Mouse (Mus musculus) kidney, postnatal 0 days (tissue): ENCODE results near the gene Ssu2. TPM values are rescaled to one million over a fixed set of nuclear protein-coding genes. Genes with fewer than 3 reads are reported as not detected.

Experiments
- ATAC-seq: fragments of 200-750 bp; cut with Nextera tagmentation; replicated peaks from 2 replicates; pipeline ENCODE4 v1.8.0; 2017; ENCODE audit warnings: low read depth, moderate number of reproducible peaks, moderate TSS enrichment, moderate library complexity; ENCODE audit not compliant: low FRiP score
- DNase-seq: peaks from one replicate; pipeline ENCODE4 v3.0.0-alpha.2; 2016; ENCODE audit warnings: low spot score
- H3K27ac ChIP-seq: fragments of 300-500 bp; sonication (generic); 2 replicates; pipeline ENCODE4 v1.5.1; 2014; ENCODE audit warnings: mild to moderate bottlenecking
- H3K27me3 ChIP-seq: fragments of 300-500 bp; sonication (generic); 2 replicates; pipeline ENCODE4 v1.6.1; 2014; ENCODE audit warnings: low read length, mixed read lengths; ENCODE audit not compliant: insufficient read depth
- H3K36me3 ChIP-seq: fragments of 300-500 bp; sonication (generic); 2 replicates; pipeline ENCODE4 v1.6.1; 2014; ENCODE audit warnings: low read length, mixed read lengths; ENCODE audit not compliant: insufficient read depth
- H3K4me1 ChIP-seq: fragments of 300-500 bp; sonication (generic); replicated peaks from 2 replicates; pipeline ENCODE4 v1.6.1; 2014; ENCODE audit warnings: antibody characterized with exemption, low read length, mixed read lengths; ENCODE audit not compliant: insufficient read depth
- H3K4me2 ChIP-seq: fragments of 300-500 bp; sonication (generic); 2 replicates; pipeline ENCODE4 v1.6.1; 2014; ENCODE audit warnings: mild to moderate bottlenecking, low read length, moderate library complexity, mixed read lengths
- H3K4me3 ChIP-seq: fragments of 300-500 bp; sonication (generic); replicated peaks from 2 replicates; pipeline ENCODE4 v1.5.1; 2014; ENCODE audit warnings: low read depth, low read length
- H3K9ac ChIP-seq: fragments of 300-500 bp; sonication (generic); 2 replicates; pipeline ENCODE4 v1.6.1; 2014; ENCODE audit warnings: low read depth, low read length
- H3K9me3 ChIP-seq: fragments of 300-500 bp; sonication (generic); replicated peaks from 2 replicates; pipeline ENCODE4 v1.6.1; 2016; ENCODE audit warnings: low read length, inconsistent platforms, mixed read lengths
- CTCF ChIP-seq: IDR thresholded peaks from 2 replicates; pipeline ENCODE4 v1.5.1; 2016; ENCODE audit warnings: antibody characterized with exemption, low read depth, mild to moderate bottlenecking, moderate library complexity
- WGBS: fragments of 180-500 bp; shearing (Covaris S2); extraction: QIAGEN DNeasy Blood & Tissue Kit; methylation state at CpG from one replicate; pipeline ENCODE4 v1.1.7; 2014; 5-methylcytosine and 5-hydroxymethylcytosine counted together
- polyA plus RNA-seq: library from polyadenylated mRNA; unstranded; fragments of >200 nt; fragmentation: Nextera tagmentation; extraction: Ambion mirVana; gene quantifications from 2 replicates; pipeline ENCODE4 v1.2.1, GENCODE M21; 2015

The Ssu2 gene
- polyA plus RNA-seq, result 5.0 and 5.7 TPM in 2 replicates

DNA sequence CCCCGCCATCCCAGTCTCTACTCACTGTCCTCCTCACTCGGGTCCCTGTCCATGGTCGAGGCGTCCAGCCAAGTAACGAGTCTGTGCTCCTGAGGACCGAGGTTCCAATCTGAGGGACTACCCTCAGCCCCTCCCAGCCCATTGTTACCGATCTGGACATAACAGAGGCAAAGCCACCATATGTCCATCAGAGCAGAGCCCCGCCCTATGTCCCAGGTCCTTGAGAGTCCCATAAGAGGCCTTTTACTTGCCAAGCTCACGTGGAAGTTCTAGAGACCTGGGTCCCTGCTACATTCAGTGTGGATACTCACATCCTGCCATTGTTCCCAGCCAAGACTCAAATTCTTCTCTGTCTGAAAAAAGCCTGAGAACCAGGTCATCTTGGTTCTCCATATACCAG, at the start of gene Ssu2:
Gene Ssu2 (minus strand): TSS at position 77 of the 400 bp plus-strand sequence.
- no peak for ATAC-seq
- Histone ChIP-seq H3K9me3 (no peaks in the 10 kb centered on the region), H3K4me1 (no peaks in the 10 kb centered on the region), H3K4me3 (no peak within 1 kb of the TSS), H3K4me2 (no peak within 1 kb of the TSS), H3K27ac (no peak within 1 kb of the TSS), H3K36me3 (no peaks in the 10 kb centered on the region), H3K27me3 (no peaks in the 10 kb centered on the region), H3K9ac (no peak within 1 kb of the TSS)
- 63% methylated on average over 9 of the region's 9 CpGs for WGBS
- no peak for TF ChIP-seq CTCF
- DNase-seq, result no peak

DNA sequence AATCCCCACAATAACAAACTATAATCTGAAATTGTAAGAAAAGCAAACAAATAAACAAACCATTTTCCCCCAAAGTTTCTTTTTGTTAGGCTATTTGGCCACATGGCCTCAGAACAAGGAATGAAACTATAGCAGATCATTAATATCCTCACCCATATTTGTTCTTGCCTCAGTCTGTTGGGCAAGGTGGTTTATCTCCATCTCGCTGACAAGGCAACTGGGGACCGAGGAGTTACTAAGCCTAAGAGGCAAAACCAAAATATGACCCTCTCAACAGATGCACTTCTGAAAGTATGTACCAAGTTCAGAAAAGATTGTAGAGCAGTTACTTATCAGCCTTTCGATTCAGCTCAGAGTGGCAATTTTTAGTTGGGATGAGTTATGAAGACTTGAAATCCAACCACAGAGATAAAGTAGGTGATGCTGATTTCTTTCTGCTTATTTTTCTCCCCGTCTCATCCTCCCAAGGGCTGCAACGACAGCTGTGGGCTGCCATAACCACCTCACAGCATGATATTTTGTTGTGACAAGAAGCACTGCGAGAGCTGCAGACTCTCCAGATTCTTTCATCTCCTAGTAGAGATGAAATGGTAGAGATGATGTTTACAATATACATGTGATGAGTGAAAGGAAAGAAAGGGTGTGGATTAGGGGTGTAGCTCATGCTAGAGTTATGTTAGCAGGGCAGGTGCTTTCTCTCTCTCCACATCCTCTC, 38.4 kb upstream of the Ssu2 start:
- no peak for DNase-seq
- Histone ChIP-seq H3K27me3 (no peaks in the 10 kb centered on the region), H3K4me2 (no peak overlapping the region), H3K4me3 (no peak overlapping the region), H3K27ac (no peak overlapping the region), H3K9ac (no peak overlapping the region), H3K36me3 (no peaks in the 10 kb centered on the region), H3K4me1 (no peaks in the 10 kb centered on the region), H3K9me3 (0 out of 2 replicates have a peak, but pooled peaks cover 5% of the 10 kb centered on the region)
- ATAC-seq, result no peak
- WGBS, result 72% methylated on average over 6 of the region's 6 CpGs
- no peak for TF ChIP-seq CTCF

DNA sequence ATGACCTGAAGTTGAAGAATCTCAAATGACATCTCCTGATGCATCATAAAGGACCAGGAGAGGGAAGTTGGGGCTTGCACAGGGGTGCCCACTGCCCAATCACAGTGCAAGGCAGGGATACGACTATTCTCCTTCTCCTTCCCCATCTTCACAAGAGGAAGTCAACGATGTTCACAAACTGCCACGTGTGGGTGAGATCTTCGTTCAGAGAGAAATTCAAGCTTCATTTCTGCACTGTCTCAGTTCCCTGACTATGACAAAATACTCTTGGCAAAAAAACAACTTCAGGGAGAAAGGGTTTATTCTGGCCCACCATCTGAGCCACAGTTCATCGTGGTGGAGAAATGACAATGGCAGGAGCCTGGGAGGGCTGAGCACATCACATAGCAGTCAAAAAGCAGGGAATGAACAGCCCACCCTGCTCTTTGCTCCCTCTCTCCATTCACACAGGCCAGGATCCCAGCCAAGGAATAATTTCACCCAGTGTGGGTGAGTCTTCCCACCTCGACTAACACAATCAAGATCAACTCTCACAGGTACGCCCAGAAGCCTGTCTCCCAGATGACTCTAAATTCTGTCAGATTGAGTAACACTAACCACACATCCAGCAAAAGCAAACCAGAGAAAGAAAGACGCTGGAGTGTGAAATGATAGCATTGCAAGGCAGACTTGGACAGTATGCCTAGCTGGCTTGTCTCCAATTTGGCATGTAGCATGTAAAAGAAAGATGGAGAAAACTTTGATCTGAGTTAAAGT, 36.1 kb upstream of the Ssu2 start:
- Histone ChIP-seq H3K4me3 (no peak overlapping the region), H3K9ac (no peak overlapping the region), H3K27me3 (no peaks in the 10 kb centered on the region), H3K27ac (no peak overlapping the region), H3K4me1 (no peaks in the 10 kb centered on the region), H3K36me3 (no peaks in the 10 kb centered on the region), H3K9me3 (0 out of 2 replicates have a peak, but pooled peaks cover 5% of the 10 kb centered on the region), H3K4me2 (no peak overlapping the region)
- TF ChIP-seq CTCF, result no peak
- ATAC-seq (no peak), DNase-seq (no peak)
- 81% methylated on average over 8 of the region's 8 CpGs for WGBS

DNA sequence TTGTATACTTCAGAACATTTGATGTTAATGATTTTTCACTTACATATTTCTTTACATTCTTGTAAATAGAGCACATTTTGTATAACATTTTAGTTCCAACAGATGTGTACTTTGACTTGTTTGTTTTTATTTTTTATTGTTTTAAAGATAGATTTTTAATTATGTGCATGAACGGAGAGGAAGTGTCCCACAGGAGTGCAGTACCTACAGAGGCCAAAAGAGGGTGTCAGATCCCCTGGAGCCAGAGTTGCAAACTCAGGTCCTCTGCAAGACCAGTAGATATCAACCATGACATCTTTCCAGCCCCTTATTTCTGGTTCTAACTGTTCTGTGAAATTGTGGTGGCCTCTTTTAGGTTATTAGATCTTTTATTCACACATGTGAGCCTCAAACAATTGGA, 33.1 kb upstream of the Ssu2 start:
- DNase-seq (no peak), ATAC-seq (no peak)
- Histone ChIP-seq H3K4me1 (no peaks in the 10 kb centered on the region), H3K4me2 (no peak overlapping the region), H3K36me3 (no peaks in the 10 kb centered on the region), H3K27me3 (no peaks in the 10 kb centered on the region), H3K27ac (no peak overlapping the region), H3K4me3 (no peak overlapping the region), H3K9me3 (0 out of 2 replicates have a peak, but pooled peaks cover 5% of the 10 kb centered on the region), H3K9ac (no peak overlapping the region)
- 100% methylated on average over 1 of the region's 1 CpGs for WGBS
- no peak for TF ChIP-seq CTCF

DNA sequence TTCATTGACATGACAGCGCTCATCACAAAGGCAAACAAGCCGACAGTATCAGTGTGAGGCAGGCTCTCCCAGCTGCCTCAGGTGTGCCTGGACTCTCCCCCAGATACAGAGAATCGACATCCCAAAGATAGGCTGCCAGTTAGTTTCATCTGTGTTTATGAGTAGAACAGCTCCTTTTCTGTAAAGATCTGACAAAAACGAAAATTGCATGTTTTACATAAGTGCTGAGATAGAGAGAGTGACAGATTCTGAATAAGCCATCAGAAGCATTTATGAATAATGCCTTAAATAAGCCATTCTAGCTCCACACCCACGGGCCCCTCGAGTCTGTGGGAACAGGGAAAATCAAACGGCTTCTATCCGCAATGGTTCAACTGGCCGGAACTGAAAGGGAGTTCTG, 31.5 kb upstream of the Ssu2 start:
- 70% methylated on average over 9 of the region's 9 CpGs for WGBS
- H3K36me3 ChIP-seq, result no peaks in the 10 kb centered on the region
- no peak for DNase-seq
- ATAC-seq, result no peak
- no peak for TF ChIP-seq CTCF
- no peak overlapping the region for H3K4me3 ChIP-seq
- H3K4me1 ChIP-seq, result no peaks in the 10 kb centered on the region
- H3K4me2 ChIP-seq, result no peak overlapping the region
- no peak overlapping the region for H3K9ac ChIP-seq
- H3K9me3 ChIP-seq, result 0 out of 2 replicates have a peak, but pooled peaks cover 5% of the 10 kb centered on the region
- no peak overlapping the region for H3K27ac ChIP-seq
- no peaks in the 10 kb centered on the region for H3K27me3 ChIP-seq

DNA sequence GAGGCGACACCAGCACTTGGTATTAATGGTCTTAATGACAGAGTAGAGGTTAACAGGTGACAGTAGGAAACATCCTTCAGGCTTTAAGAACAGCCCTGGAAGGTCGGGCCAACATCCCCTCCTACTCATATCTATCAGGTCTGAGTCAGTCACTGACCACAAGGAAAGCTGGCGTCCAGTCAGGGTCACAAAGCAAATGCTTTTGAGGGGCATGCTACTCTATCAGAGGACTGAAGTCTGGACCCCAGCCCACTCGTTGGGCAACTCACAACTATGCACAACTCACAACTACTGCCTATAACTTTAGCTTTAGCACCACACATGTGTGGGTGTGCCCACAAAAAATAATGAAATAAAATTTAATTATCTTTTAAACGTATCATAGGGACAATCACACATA, 16.3 kb upstream of the Ssu2 start:
- no peaks in the 10 kb centered on the region for H3K9me3 ChIP-seq
- WGBS, result 69% methylated on average over 5 of the region's 5 CpGs

More for the DNA sequence above, 16.3 kb upstream of the Ssu2 start:
- Histone ChIP-seq H3K4me1 (no peaks in the 10 kb centered on the region), H3K27ac (no peak overlapping the region), H3K36me3 (no peaks in the 10 kb centered on the region), H3K9ac (no peak overlapping the region), H3K4me2 (no peak overlapping the region), H3K4me3 (no peak overlapping the region), H3K27me3 (no peaks in the 10 kb centered on the region)
- DNase-seq (no peak), ATAC-seq (no peak)
- TF ChIP-seq CTCF, result no peak
